Mouse (Mus musculus): ENCODE data around the gene Ebpl. TPM values are rescaled to one million over a fixed set of nuclear protein-coding genes. Genes with fewer than 3 reads are reported as not detected.

Gene Ebpl
- polyA plus RNA-seq (2014; fragmentation: Illumina TruSeq; extraction: RNeasy Lipid Tissue Mini Kit (QIAGEN cat#74804)), result 5.6 TPM

GRCm38 (mm10) chr14:61360131-61360980 lies at the start of gene Ebpl:
Ebpl (minus strand) TSS chr14:61360439.

GRCm38 (mm10) chr14:61309593-61309992 lies 50.6 kb downstream of the Ebpl start, which contains the start of gene Arl11:
Arl11 (plus strand) TSS chr14:61309753.

Other genes with a start within 250 kb of the Ebpl start
- gene Sacs, start 222.0 kb downstream of the Ebpl start, polyA plus RNA-seq (2014; fragmentation: Illumina TruSeq; extraction: RNeasy Lipid Tissue Mini Kit (QIAGEN cat#74804)), result 20.5 TPM
- gene Sgcg, start 101.9 kb downstream of the Ebpl start, polyA plus RNA-seq (2014; fragmentation: Illumina TruSeq; extraction: RNeasy Lipid Tissue Mini Kit (QIAGEN cat#74804)), result 0.80 TPM
- 2.7 TPM for gene Arl11, start 50.7 kb downstream of the Ebpl start, polyA plus RNA-seq (2014; fragmentation: Illumina TruSeq; extraction: RNeasy Lipid Tissue Mini Kit (QIAGEN cat#74804))
- gene Kpna3, start 79.4 kb upstream of the Ebpl start, polyA plus RNA-seq (2014; fragmentation: Illumina TruSeq; extraction: RNeasy Lipid Tissue Mini Kit (QIAGEN cat#74804)), result 180 TPM
- gene Spryd7, start 196.4 kb upstream of the Ebpl start, polyA plus RNA-seq (2014; fragmentation: Illumina TruSeq; extraction: RNeasy Lipid Tissue Mini Kit (QIAGEN cat#74804)), result 73.2 TPM
- gene Trim13, start 237.8 kb upstream of the Ebpl start, polyA plus RNA-seq (2014; fragmentation: Illumina TruSeq; extraction: RNeasy Lipid Tissue Mini Kit (QIAGEN cat#74804)), result 80.0 TPM
- 4.4 TPM for gene Kcnrg, start 247.0 kb upstream of the Ebpl start, polyA plus RNA-seq (2014; fragmentation: Illumina TruSeq; extraction: RNeasy Lipid Tissue Mini Kit (QIAGEN cat#74804))

Measured in ovary, adult 10 weeks (tissue).